Mouse (Mus musculus) heart, embryonic 16.5 days (tissue): ENCODE measurements at regions not wholly inside any gene's neighbourhood (a gene's known extent, or its start where the extent isn't known, plus 50 kb on each side); places are given as distances from the start of the nearest gene placed in this dataset.

Source experiments
- ATAC-seq: fragments of 200-750 bp; cut with Nextera tagmentation; replicated peaks from 2 replicates; pipeline ENCODE4 v1.8.0; 2017; ENCODE audit warnings: moderate number of reproducible peaks; ENCODE audit not compliant: insufficient read depth, low FRiP score; ENCODE audit errors: extremely low read depth
- H3K27ac ChIP-seq: fragments of 300-500 bp; sonication (generic); 2 replicates; pipeline ENCODE4 v1.5.1; 2014; ENCODE audit warnings: mild to moderate bottlenecking, low read length, control low read depth, moderate library complexity
- H3K27me3 ChIP-seq: fragments of 300-500 bp; sonication (generic); 2 replicates; pipeline ENCODE4 v1.6.1; 2014; ENCODE audit warnings: low read length, mixed read lengths; ENCODE audit not compliant: control insufficient read depth, insufficient read depth
- H3K36me3 ChIP-seq: fragments of 300-500 bp; sonication (generic); 2 replicates; pipeline ENCODE4 v1.6.1; 2014; ENCODE audit not compliant: control insufficient read depth, insufficient read depth
- H3K4me1 ChIP-seq: fragments of 300-500 bp; sonication (generic); 2 replicates; pipeline ENCODE4 v1.6.1; 2014; ENCODE audit warnings: low read length, mixed read lengths; ENCODE audit not compliant: control insufficient read depth, insufficient read depth
- H3K4me2 ChIP-seq: fragments of 300-500 bp; sonication (generic); 2 replicates; pipeline ENCODE4 v1.6.1; 2014; ENCODE audit warnings: low read depth, mild to moderate bottlenecking, control low read depth, low read length
- H3K4me3 ChIP-seq: fragments of 300-500 bp; sonication (generic); 2 replicates; pipeline ENCODE4 v1.5.1; 2014; ENCODE audit warnings: mild to moderate bottlenecking, control low read depth, low read length
- H3K9ac ChIP-seq: fragments of 300-500 bp; sonication (generic); 2 replicates; pipeline ENCODE4 v1.6.1; 2014; ENCODE audit warnings: low read length, control low read depth
- H3K9me3 ChIP-seq: fragments of 300-500 bp; sonication (generic); replicated peaks from 2 replicates; pipeline ENCODE4 v1.6.1; 2016; ENCODE audit warnings: low read length; ENCODE audit not compliant: control insufficient read depth
- WGBS: fragments of 180-500 bp; shearing (Covaris S2); extraction: QIAGEN DNeasy Blood & Tissue Kit; methylation state at CpG from one replicate; pipeline ENCODE4 v1.1.7; 2014; 5-methylcytosine and 5-hydroxymethylcytosine counted together

- no peaks in the 10 kb centered on the region for H3K27me3 ChIP-seq
- H3K4me1 ChIP-seq: no peaks in the 10 kb centered on the region
- H3K27ac ChIP-seq: no peak overlapping the region
- H3K36me3 ChIP-seq: no peaks in the 10 kb centered on the region
- no peak for ATAC-seq
- no peak overlapping the region for H3K4me3 ChIP-seq
- no peak overlapping the region for H3K9ac ChIP-seq
- no peak overlapping the region for H3K4me2 ChIP-seq
- WGBS: 85% methylated on average over 6 of the region's 6 CpGs
- H3K9me3 ChIP-seq: no peaks in the 10 kb centered on the region
Observed at GRCm38 (mm10) chr1:81850462-81851144, 382.3 kb upstream of the Gm9747 start.

- no peak for ATAC-seq
- WGBS: 35% methylated on average over 2 of the region's 2 CpGs
- Histone ChIP-seq H3K4me2 (no peak overlapping the region), H3K4me1 (peaks cover 5% of the 10 kb centered on the region; the same call in 1 of the 2 replicates), H3K4me3 (no peak overlapping the region), H3K27ac (no peak overlapping the region), H3K36me3 (no peaks in the 10 kb centered on the region), H3K9ac (no peak overlapping the region), H3K9me3 (no peaks in the 10 kb centered on the region), H3K27me3 (no peaks in the 10 kb centered on the region)
Observed at GRCm38 (mm10) chr1:81859464-81859863, 373.4 kb upstream of the Gm9747 start.

- Histone ChIP-seq H3K27ac (no peak overlapping the region), H3K36me3 (no peaks in the 10 kb centered on the region), H3K9me3 (no peaks in the 10 kb centered on the region), H3K4me3 (no peak overlapping the region), H3K4me1 (no peaks in the 10 kb centered on the region; the same call in 1 of the 2 replicates), H3K4me2 (no peak overlapping the region), H3K27me3 (no peaks in the 10 kb centered on the region), H3K9ac (no peak overlapping the region)
- 68% methylated on average over 3 of the region's 3 CpGs for WGBS
- ATAC-seq: no peak
Observed at GRCm38 (mm10) chr1:81864571-81864970, 368.3 kb upstream of the Gm9747 start.

- Histone ChIP-seq H3K4me1 (no peaks in the 10 kb centered on the region), H3K4me2 (no peak overlapping the region), H3K27ac (no peak overlapping the region), H3K36me3 (no peaks in the 10 kb centered on the region), H3K9ac (no peak overlapping the region), H3K4me3 (no peak overlapping the region), H3K27me3 (no peaks in the 10 kb centered on the region), H3K9me3 (no peaks in the 10 kb centered on the region)
- WGBS: 55% methylated on average over 1 of the region's 1 CpGs
- peak; percentile 23; the same call in 1 of the 2 replicates for ATAC-seq
Observed at GRCm38 (mm10) chr1:81886940-81887531, 345.9 kb upstream of the Gm9747 start.

GRCm38 (mm10) chr1:81897241-81897640, 335.7 kb upstream of the Gm9747 start:
- no peak overlapping the region for H3K9ac ChIP-seq
- no peak overlapping the region for H3K27ac ChIP-seq
- no peak overlapping the region for H3K4me3 ChIP-seq
- no peaks in the 10 kb centered on the region; the same call in 1 of the 2 replicates for H3K9me3 ChIP-seq
- 77% methylated on average over 3 of the region's 3 CpGs for WGBS
- no peaks in the 10 kb centered on the region for H3K4me1 ChIP-seq
- no peaks in the 10 kb centered on the region for H3K27me3 ChIP-seq
- no peak overlapping the region for H3K4me2 ChIP-seq
- ATAC-seq: no peak
- no peaks in the 10 kb centered on the region for H3K36me3 ChIP-seq

- Histone ChIP-seq H3K4me3 (no peak overlapping the region), H3K4me2 (no peak overlapping the region), H3K27me3 (no peaks in the 10 kb centered on the region), H3K27ac (no peak overlapping the region), H3K9ac (no peak overlapping the region), H3K36me3 (no peaks in the 10 kb centered on the region), H3K4me1 (no peaks in the 10 kb centered on the region), H3K9me3 (no peaks in the 10 kb centered on the region)
- 65% methylated on average over 7 of the region's 7 CpGs for WGBS
- no peak for ATAC-seq
Observed at GRCm38 (mm10) chr1:81900843-81901242, 332.1 kb upstream of the Gm9747 start.

GRCm38 (mm10) chr1:81904056-81904455, 328.9 kb upstream of the Gm9747 start:
- 82% methylated on average over 3 of the region's 3 CpGs for WGBS
- Histone ChIP-seq H3K9ac (no peak overlapping the region), H3K9me3 (no peaks in the 10 kb centered on the region), H3K4me1 (no peaks in the 10 kb centered on the region), H3K27me3 (no peaks in the 10 kb centered on the region), H3K36me3 (no peaks in the 10 kb centered on the region), H3K4me3 (no peak overlapping the region), H3K27ac (no peak overlapping the region), H3K4me2 (no peak overlapping the region)
- ATAC-seq: no peak

GRCm38 (mm10) chr1:81912607-81913006, 320.3 kb upstream of the Gm9747 start:
- H3K9ac ChIP-seq: no peak overlapping the region
- H3K27me3 ChIP-seq: no peaks in the 10 kb centered on the region
- no peak overlapping the region for H3K27ac ChIP-seq
- no peaks in the 10 kb centered on the region for H3K9me3 ChIP-seq
- no peak for ATAC-seq
- 0 out of 2 replicates have a peak, but pooled peaks cover 3% of the 10 kb centered on the region for H3K4me1 ChIP-seq
- H3K4me2 ChIP-seq: no peak overlapping the region
- H3K36me3 ChIP-seq: no peaks in the 10 kb centered on the region
- no peak overlapping the region for H3K4me3 ChIP-seq

- WGBS: 81% methylated on average over 4 of the region's 4 CpGs
- Histone ChIP-seq H3K36me3 (no peaks in the 10 kb centered on the region), H3K4me3 (no peak overlapping the region), H3K9me3 (no peaks in the 10 kb centered on the region), H3K4me2 (no peak overlapping the region), H3K27ac (no peak overlapping the region), H3K27me3 (no peaks in the 10 kb centered on the region), H3K9ac (no peak overlapping the region), H3K4me1 (0 out of 2 replicates have a peak, but pooled peaks cover 3% of the 10 kb centered on the region)
- no peak for ATAC-seq
Observed at GRCm38 (mm10) chr1:81913561-81913964, 319.3 kb upstream of the Gm9747 start.
